Mouse (Mus musculus): ENCODE data around the gene Fbxl4. TPM values are rescaled to one million over a fixed set of nuclear protein-coding genes. Genes with fewer than 3 reads are reported as not detected.

The Fbxl4 gene
- polyA plus RNA-seq, 1 experiment from 2014 or later, result 7.4 TPM

- WGBS (ENCODE audit: missing documents), result 100% methylated on average over 1 of the region's 1 CpGs
- H3K79me2 ChIP-seq (ENCODE audit: inconsistent target), result no peaks in the 10 kb centered on the region
- H3K36me3 ChIP-seq (ENCODE audit: inconsistent target), result no peaks in the 10 kb centered on the region
- H3K4me3 ChIP-seq (ENCODE audit: inconsistent target), result no peak overlapping the region
- H3K27ac ChIP-seq, result no peak overlapping the region
Measured at GRCm38 (mm10) chr4:22396484-22397000, 39.2 kb downstream of the Fbxl4 start.

- no peak overlapping the region for H3K4me3 ChIP-seq (ENCODE audit: inconsistent target)
- H3K27ac ChIP-seq, result no peak overlapping the region
- no peaks in the 10 kb centered on the region for H3K79me2 ChIP-seq (ENCODE audit: inconsistent target)
- WGBS (ENCODE audit: missing documents), result 99% methylated on average over 5 of the region's 5 CpGs
- no peaks in the 10 kb centered on the region for H3K36me3 ChIP-seq (ENCODE audit: inconsistent target)
Measured at GRCm38 (mm10) chr4:22397003-22397402, 39.7 kb downstream of the Fbxl4 start.

- whole genome bisulfite sequencing (ENCODE audit: missing documents), result 23% methylated on average over 3 of the region's 3 CpGs
- H3K27ac ChIP-seq, result no peak overlapping the region
- no peak overlapping the region for H3K4me3 ChIP-seq (ENCODE audit: inconsistent target)
- 0 out of 2 replicates have a peak, but pooled peaks cover 3% of the 10 kb centered on the region for H3K36me3 ChIP-seq (ENCODE audit: inconsistent target)
- H3K79me2 ChIP-seq (ENCODE audit: inconsistent target), result no peaks in the 10 kb centered on the region
Measured at GRCm38 (mm10) chr4:22402032-22402431, 44.7 kb downstream of the Fbxl4 start.

- no peak overlapping the region for H3K4me3 ChIP-seq (ENCODE audit: inconsistent target)
- no peaks in the 10 kb centered on the region for H3K79me2 ChIP-seq (ENCODE audit: inconsistent target)
- 79% methylated on average over 10 of the region's 10 CpGs for WGBS (ENCODE audit: missing documents)
- H3K27ac ChIP-seq, result no peak overlapping the region
- H3K36me3 ChIP-seq (ENCODE audit: inconsistent target), result 0 out of 2 replicates have a peak, but pooled peaks cover 3% of the 10 kb centered on the region
Measured at GRCm38 (mm10) chr4:22402930-22403329, 45.6 kb downstream of the Fbxl4 start.

- no peaks in the 10 kb centered on the region for H3K79me2 ChIP-seq (ENCODE audit: inconsistent target)
- H3K27ac ChIP-seq, result no peak overlapping the region
- 95% methylated on average over 2 of the region's 2 CpGs for WGBS (ENCODE audit: missing documents)
- no peak overlapping the region for H3K4me3 ChIP-seq (ENCODE audit: inconsistent target)
- peaks cover 14% of the 10 kb centered on the region; the same call in 1 of the 2 replicates for H3K36me3 ChIP-seq (ENCODE audit: inconsistent target)
Measured at GRCm38 (mm10) chr4:22420627-22421026, 63.3 kb downstream of the Fbxl4 start.

GRCm38 (mm10) chr4:22422400-22422799 is 65.1 kb downstream of the Fbxl4 start:
- H3K4me3 ChIP-seq (ENCODE audit: inconsistent target), result no peak overlapping the region
- no peaks in the 10 kb centered on the region for H3K79me2 ChIP-seq (ENCODE audit: inconsistent target)
- peaks cover 19% of the 10 kb centered on the region; the same call in 1 of the 2 replicates for H3K36me3 ChIP-seq (ENCODE audit: inconsistent target)
- WGBS (ENCODE audit: missing documents), result 98% methylated on average over 4 of the region's 4 CpGs
- H3K27ac ChIP-seq, result no peak overlapping the region

GRCm38 (mm10) chr4:22428150-22428549 is 70.8 kb downstream of the Fbxl4 start:
- WGBS (ENCODE audit: missing documents), result 86% methylated on average over 3 of the region's 3 CpGs
- H3K36me3 ChIP-seq (ENCODE audit: inconsistent target), result peaks cover 13% of the 10 kb centered on the region; the same call in 1 of the 2 replicates
- no peak overlapping the region for H3K27ac ChIP-seq
- H3K4me3 ChIP-seq (ENCODE audit: inconsistent target), result no peak overlapping the region
- no peaks in the 10 kb centered on the region for H3K79me2 ChIP-seq (ENCODE audit: inconsistent target)

GRCm38 (mm10) chr4:22469575-22469974 is 112.2 kb downstream of the Fbxl4 start:
- Histone ChIP-seq H3K36me3 (ENCODE audit: inconsistent target) (no peaks in the 10 kb centered on the region), H3K27ac (no peak overlapping the region), H3K4me3 (ENCODE audit: inconsistent target) (no peak overlapping the region), H3K79me2 (ENCODE audit: inconsistent target) (no peaks in the 10 kb centered on the region)
- WGBS (ENCODE audit: missing documents), result 93% methylated on average over 1 of the region's 1 CpGs

- no peak overlapping the region for H3K4me3 ChIP-seq (ENCODE audit: inconsistent target)
- no peaks in the 10 kb centered on the region for H3K36me3 ChIP-seq (ENCODE audit: inconsistent target)
- no peak overlapping the region for H3K27ac ChIP-seq
- WGBS (ENCODE audit: missing documents), result 6% methylated on average over 17 of the region's 23 CpGs
- H3K79me2 ChIP-seq (ENCODE audit: inconsistent target), result no peaks in the 10 kb centered on the region
Measured at GRCm38 (mm10) chr4:22476967-22477710, 119.8 kb downstream of the Fbxl4 start.

- Histone ChIP-seq H3K4me3 (ENCODE audit: inconsistent target) (no peak overlapping the region), H3K36me3 (ENCODE audit: inconsistent target) (no peaks in the 10 kb centered on the region), H3K79me2 (ENCODE audit: inconsistent target) (no peaks in the 10 kb centered on the region), H3K27ac (no peak overlapping the region)
- 5% methylated on average over 20 of the region's 28 CpGs for WGBS (ENCODE audit: missing documents)
Measured at GRCm38 (mm10) chr4:22477711-22478230, 120.4 kb downstream of the Fbxl4 start.

GRCm38 (mm10) chr4:22478488-22479367 is 121.4 kb downstream of the Fbxl4 start:
- Histone ChIP-seq H3K36me3 (ENCODE audit: inconsistent target) (no peaks in the 10 kb centered on the region), H3K79me2 (ENCODE audit: inconsistent target) (no peaks in the 10 kb centered on the region), H3K4me3 (ENCODE audit: inconsistent target) (no peak overlapping the region), H3K27ac (no peak overlapping the region)
- 10% methylated on average over 30 of the region's 30 CpGs for WGBS (ENCODE audit: missing documents)

GRCm38 (mm10) chr4:22479368-22480090 is 122.2 kb downstream of the Fbxl4 start:
- no peaks in the 10 kb centered on the region for H3K79me2 ChIP-seq (ENCODE audit: inconsistent target)
- 4% methylated on average over 25 of the region's 28 CpGs for WGBS (ENCODE audit: missing documents)
- no peaks in the 10 kb centered on the region for H3K36me3 ChIP-seq (ENCODE audit: inconsistent target)
- H3K27ac ChIP-seq, result no peak overlapping the region
- no peak overlapping the region for H3K4me3 ChIP-seq (ENCODE audit: inconsistent target)

GRCm38 (mm10) chr4:22480091-22480857 is 122.9 kb downstream of the Fbxl4 start:
- WGBS (ENCODE audit: missing documents), result 3% methylated on average over 18 of the region's 18 CpGs

More at GRCm38 (mm10) chr4:22480091-22480857, 122.9 kb downstream of the Fbxl4 start:
- Histone ChIP-seq H3K36me3 (ENCODE audit: inconsistent target) (no peaks in the 10 kb centered on the region), H3K79me2 (ENCODE audit: inconsistent target) (no peaks in the 10 kb centered on the region), H3K4me3 (ENCODE audit: inconsistent target) (no peak overlapping the region), H3K27ac (no peak overlapping the region)
